Mouse (Mus musculus): ENCODE results near the gene Smoc2. TPM values are rescaled to one million over a fixed set of nuclear protein-coding genes. Genes with fewer than 3 reads are reported as not detected.

Smoc2 gene
- polyA plus RNA-seq, 1 experiment, result 94.8 TPM

DNA sequence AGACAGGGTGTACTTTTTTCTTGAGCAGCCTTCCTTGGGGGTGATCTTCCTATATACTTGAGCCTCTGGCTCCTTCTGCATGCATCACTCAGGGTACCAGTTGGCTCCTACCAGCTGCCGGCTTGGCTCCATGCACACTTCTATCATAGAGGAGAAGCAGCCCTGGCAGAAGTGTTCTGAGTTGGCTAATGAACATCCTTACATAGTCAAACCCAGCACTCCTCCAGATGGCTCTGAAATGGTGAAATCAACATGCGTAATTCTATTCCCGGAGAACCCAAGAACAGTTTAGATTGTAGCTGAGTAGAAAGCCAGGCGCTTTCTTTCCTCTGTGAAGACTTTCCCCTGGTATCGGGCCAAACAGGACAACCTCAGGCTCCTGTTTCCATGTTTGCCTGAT, 91.2 kb downstream of the Smoc2 start:
- H3K27me3 ChIP-seq (ENCODE audit: control insufficient read depth, insufficient read depth, low read length), result no peaks in the 10 kb centered on the region

DNA sequence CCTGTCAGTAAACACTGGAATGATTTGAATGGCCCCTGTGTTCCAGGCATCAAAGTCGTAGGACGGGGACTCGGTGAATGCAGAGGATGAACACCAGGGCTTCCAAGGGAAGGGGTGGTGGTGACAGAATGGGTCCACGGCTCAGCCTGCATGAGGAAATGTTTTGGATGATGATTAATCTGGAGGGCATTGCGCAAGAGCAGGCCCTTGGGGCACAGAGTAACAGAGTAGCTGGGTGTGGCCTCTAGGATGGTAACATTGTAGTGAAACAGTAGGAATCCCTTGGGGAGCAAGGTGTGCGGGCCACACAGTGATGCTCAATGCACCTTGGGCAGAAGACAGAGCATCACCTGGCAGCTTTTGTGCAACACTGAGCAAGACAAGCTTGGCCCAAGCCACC, 92.3 kb downstream of the Smoc2 start:
- no peaks in the 10 kb centered on the region for H3K4me1 ChIP-seq (ENCODE audit: control insufficient read depth, insufficient read depth, insufficient read length)
- no peak overlapping the region for H3K27ac ChIP-seq (ENCODE audit: insufficient read depth, low read length)
- no peak for TF ChIP-seq CTCF (IDR thresholded peaks at IDR 0.05; ENCODE audit: extremely low read depth, insufficient read depth, insufficient read length, insufficient replicate concordance)
- no peak for TF ChIP-seq POLR2A (IDR thresholded peaks at IDR 0.05; ENCODE audit: low read depth, low read length)
- WGBS, result 48% methylated on average over 6 of the region's 6 CpGs
- no peaks in the 10 kb centered on the region for H3K36me3 ChIP-seq (ENCODE audit: control insufficient read depth, insufficient read depth, low read length)
- H3K4me3 ChIP-seq (ENCODE audit: extremely low read depth, insufficient read depth, insufficient read length), result no peak overlapping the region
- DNase-seq (ENCODE audit: low read depth in 1 of 2, low spot score in 2 of 2), result no peak
- H3K27me3 ChIP-seq (ENCODE audit: control insufficient read depth, insufficient read depth, low read length), result no peaks in the 10 kb centered on the region

More for the DNA sequence above, 91.2 kb downstream of the Smoc2 start:
- H3K27ac ChIP-seq (ENCODE audit: insufficient read depth, low read length), result no peak overlapping the region
- H3K4me1 ChIP-seq (ENCODE audit: control insufficient read depth, insufficient read depth, insufficient read length), result no peaks in the 10 kb centered on the region
- TF ChIP-seq POLR2A (IDR thresholded peaks at IDR 0.05; ENCODE audit: low read depth, low read length) (no peak), CTCF (IDR thresholded peaks at IDR 0.05; ENCODE audit: extremely low read depth, insufficient read depth, insufficient read length, insufficient replicate concordance) (no peak)
- no peaks in the 10 kb centered on the region for H3K36me3 ChIP-seq (ENCODE audit: control insufficient read depth, insufficient read depth, low read length)
- DNase-seq (ENCODE audit: low read depth in 1 of 2, low spot score in 2 of 2), result no peak
- 91% methylated on average over 5 of the region's 5 CpGs for WGBS
- no peak overlapping the region for H3K4me3 ChIP-seq (ENCODE audit: extremely low read depth, insufficient read depth, insufficient read length)

DNA sequence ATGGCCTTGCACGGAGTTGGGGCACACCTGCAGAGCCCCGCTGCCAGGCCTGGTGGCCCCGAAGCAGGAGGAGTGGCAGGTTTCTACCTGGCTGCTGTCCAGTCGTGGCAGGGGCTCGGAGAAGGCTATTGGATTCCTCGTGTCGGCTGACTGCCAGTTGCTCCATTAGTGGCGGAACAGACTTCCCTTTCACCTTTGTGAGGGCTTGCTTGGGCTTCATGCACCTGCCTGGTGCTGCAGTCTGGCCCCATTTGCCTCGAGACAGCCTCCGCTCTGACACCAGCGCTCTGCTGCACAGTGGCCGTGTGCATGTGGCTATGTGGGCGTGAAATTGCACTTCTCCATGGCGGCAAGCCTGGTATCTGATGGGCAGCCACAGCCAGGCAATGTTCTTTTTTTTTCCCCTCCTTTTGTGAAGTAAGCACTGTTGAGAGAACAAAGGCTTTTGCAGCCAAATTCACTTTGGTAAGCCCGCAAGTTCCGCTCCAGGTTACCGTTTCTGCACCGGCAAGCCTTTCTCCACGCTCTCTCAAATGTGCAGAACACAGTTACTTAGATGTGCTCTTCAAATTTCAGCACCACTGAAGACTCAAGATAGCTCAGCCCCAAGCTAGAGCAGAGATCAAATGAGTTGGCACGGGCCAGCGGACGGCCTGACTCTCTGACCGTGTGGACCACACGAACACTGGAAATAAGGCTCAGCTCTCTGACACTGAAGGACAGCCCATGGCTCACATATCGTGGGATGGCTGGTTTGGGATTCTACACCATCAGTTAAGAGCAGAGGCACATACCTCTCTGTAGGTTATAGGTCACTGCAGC, 93.2 kb downstream of the Smoc2 start:
- Histone ChIP-seq H3K27me3 (ENCODE audit: control insufficient read depth, insufficient read depth, low read length) (no peaks in the 10 kb centered on the region), H3K4me1 (ENCODE audit: control insufficient read depth, insufficient read depth, insufficient read length) (no peaks in the 10 kb centered on the region), H3K27ac (ENCODE audit: insufficient read depth, low read length) (no peak overlapping the region), H3K36me3 (ENCODE audit: control insufficient read depth, insufficient read depth, low read length) (no peaks in the 10 kb centered on the region), H3K4me3 (ENCODE audit: extremely low read depth, insufficient read depth, insufficient read length) (no peak overlapping the region)
- 85% methylated on average over 25 of the region's 25 CpGs for WGBS
- no peak for DNase-seq (ENCODE audit: low read depth in 1 of 2, low spot score in 2 of 2)
- TF ChIP-seq POLR2A (IDR thresholded peaks at IDR 0.05; ENCODE audit: low read depth, low read length) (no peak), CTCF (IDR thresholded peaks at IDR 0.05; ENCODE audit: extremely low read depth, insufficient read depth, insufficient read length, insufficient replicate concordance) (no peak)

DNA sequence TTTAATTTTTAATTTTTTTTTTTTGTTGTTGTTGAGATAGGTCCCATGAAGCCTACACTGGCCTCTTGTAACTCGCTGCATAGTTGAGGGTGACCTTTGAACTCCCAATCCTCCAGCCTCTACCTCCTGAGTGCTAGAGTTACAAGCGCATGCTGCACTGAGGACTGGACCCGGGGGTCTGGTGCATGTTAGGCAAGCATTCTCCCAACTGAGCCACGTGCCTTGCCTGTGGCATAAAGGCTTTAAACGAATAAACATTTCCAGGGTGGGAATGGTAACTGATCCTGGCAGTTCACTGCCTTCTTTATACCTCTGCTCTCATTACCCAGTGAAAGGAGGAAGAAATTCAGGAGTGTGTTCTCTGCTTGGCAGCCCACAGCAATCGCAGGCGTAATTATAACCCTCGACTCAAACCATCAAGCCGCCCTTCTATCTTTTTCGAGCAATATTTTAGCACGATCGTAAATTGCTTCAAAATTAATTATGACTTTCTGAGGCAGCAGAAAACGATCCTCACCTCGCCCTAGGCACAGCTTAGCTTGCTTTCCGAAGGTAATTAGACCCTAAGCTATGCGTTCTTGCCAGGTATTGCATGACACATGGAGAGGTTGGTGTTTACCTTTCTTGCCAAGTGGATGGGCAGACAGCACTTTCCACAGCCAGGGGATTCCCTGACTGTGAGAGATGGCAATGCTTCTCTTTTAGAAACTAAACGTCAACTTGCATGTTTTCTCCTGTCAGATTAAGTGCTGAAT, 99.6 kb downstream of the Smoc2 start:
- DNase-seq (ENCODE audit: low read depth in 1 of 2, low spot score in 2 of 2), result no peak
- no peaks in the 10 kb centered on the region for H3K4me1 ChIP-seq (ENCODE audit: control insufficient read depth, insufficient read depth, insufficient read length)
- no peaks in the 10 kb centered on the region for H3K27me3 ChIP-seq (ENCODE audit: control insufficient read depth, insufficient read depth, low read length)
- H3K4me3 ChIP-seq (ENCODE audit: extremely low read depth, insufficient read depth, insufficient read length), result no peak overlapping the region
- WGBS, result 78% methylated on average over 17 of the region's 17 CpGs
- no peak overlapping the region for H3K27ac ChIP-seq (ENCODE audit: insufficient read depth, low read length)
- TF ChIP-seq POLR2A (IDR thresholded peaks at IDR 0.05; ENCODE audit: low read depth, low read length), result no peak
- TF ChIP-seq CTCF (IDR thresholded peaks at IDR 0.05; ENCODE audit: extremely low read depth, insufficient read depth, insufficient read length, insufficient replicate concordance), result no peak
- H3K36me3 ChIP-seq (ENCODE audit: control insufficient read depth, insufficient read depth, low read length), result no peaks in the 10 kb centered on the region

DNA sequence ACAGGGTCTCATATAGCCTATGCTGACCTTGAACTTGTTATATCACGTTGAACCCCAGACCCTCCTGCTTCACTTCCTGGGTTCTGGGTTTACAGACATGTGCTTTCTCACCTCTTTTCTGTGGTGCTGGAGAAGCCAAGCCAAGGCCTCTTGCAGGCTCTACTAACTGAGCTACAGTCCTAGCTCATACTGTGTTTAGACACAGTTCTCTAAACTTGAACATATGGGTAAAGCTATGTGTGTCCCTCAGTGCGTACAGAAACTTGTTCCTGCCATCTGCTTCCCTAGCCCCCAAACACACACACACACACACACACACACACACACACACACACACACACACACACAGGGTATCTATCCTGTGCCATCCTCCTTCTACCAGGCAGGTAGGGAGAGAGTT, 100.2 kb downstream of the Smoc2 start:
- Histone ChIP-seq H3K4me1 (ENCODE audit: control insufficient read depth, insufficient read depth, insufficient read length) (no peaks in the 10 kb centered on the region), H3K36me3 (ENCODE audit: control insufficient read depth, insufficient read depth, low read length) (no peaks in the 10 kb centered on the region), H3K27ac (ENCODE audit: insufficient read depth, low read length) (no peak overlapping the region), H3K4me3 (ENCODE audit: extremely low read depth, insufficient read depth, insufficient read length) (no peak overlapping the region), H3K27me3 (ENCODE audit: control insufficient read depth, insufficient read depth, low read length) (no peaks in the 10 kb centered on the region)
- no peak for DNase-seq (ENCODE audit: low read depth in 1 of 2, low spot score in 2 of 2)
- 75% methylated on average over 2 of the region's 2 CpGs for WGBS
- TF ChIP-seq CTCF (IDR thresholded peaks at IDR 0.05; ENCODE audit: extremely low read depth, insufficient read depth, insufficient read length, insufficient replicate concordance) (no peak), POLR2A (IDR thresholded peaks at IDR 0.05; ENCODE audit: low read depth, low read length) (no peak)

DNA sequence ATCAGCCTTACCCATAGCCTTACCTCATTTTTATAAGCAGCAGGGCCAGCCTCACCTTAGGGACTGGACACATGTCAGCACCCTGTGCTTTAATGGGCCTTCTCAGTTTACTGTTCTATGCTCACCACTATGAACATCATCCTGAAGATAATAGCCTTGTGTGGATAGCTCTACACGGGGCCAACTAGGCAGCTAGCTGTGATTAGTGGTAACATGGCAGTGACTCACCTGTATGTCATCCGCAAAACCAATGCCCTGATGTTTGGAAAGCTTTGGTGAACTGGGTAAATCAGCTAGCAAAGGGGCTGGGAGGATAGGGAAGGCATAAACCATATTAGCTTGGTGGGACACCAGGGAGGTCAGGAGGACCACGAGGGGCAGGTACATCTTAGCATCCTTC, 100.7 kb downstream of the Smoc2 start:
- no peak for TF ChIP-seq CTCF (IDR thresholded peaks at IDR 0.05; ENCODE audit: extremely low read depth, insufficient read depth, insufficient read length, insufficient replicate concordance)
- no peak for TF ChIP-seq POLR2A (IDR thresholded peaks at IDR 0.05; ENCODE audit: low read depth, low read length)
- Histone ChIP-seq H3K27me3 (ENCODE audit: control insufficient read depth, insufficient read depth, low read length) (no peaks in the 10 kb centered on the region), H3K4me1 (ENCODE audit: control insufficient read depth, insufficient read depth, insufficient read length) (no peaks in the 10 kb centered on the region), H3K4me3 (ENCODE audit: extremely low read depth, insufficient read depth, insufficient read length) (no peak overlapping the region), H3K36me3 (ENCODE audit: control insufficient read depth, insufficient read depth, low read length) (no peaks in the 10 kb centered on the region), H3K27ac (ENCODE audit: insufficient read depth, low read length) (no peak overlapping the region)
- WGBS, result 91% methylated on average over 3 of the region's 3 CpGs
- no peak for DNase-seq (ENCODE audit: low read depth in 1 of 2, low spot score in 2 of 2)

Measured in spleen, adult 2 months (tissue).